Mouse (Mus musculus): ENCODE measurements around the gene Tmem79. TPM values are rescaled to one million over a fixed set of nuclear protein-coding genes. Genes with fewer than 3 reads are reported as not detected.
A peak's percentile ranks its signal among the peaks of the same experiment; 100 is the strongest.
"Not testable (repeated sequence)": the region's sequence is repeated elsewhere in the genome, so short reads cannot be mapped to it uniquely, and the experiment has no call there.

Gene Tmem79
- 36.0 and 37.2 TPM in 2 replicates for polyA plus RNA-seq (2015; fragmentation: Nextera tagmentation; extraction: Ambion mirVana)

GRCm38 (mm10) chr3:88336058-88337013 is at the start of gene Tmem79, which contains the start of gene Smg5:
Tmem79 (minus strand) TSS chr3:88336148.
Smg5 (plus strand) TSS chr3:88336260.
- peaks cover 28% of the 10 kb centered on the region for H3K4me1 ChIP-seq
- peak within 1 kb of the TSS; percentile 90 for H3K9ac ChIP-seq
- peak within 1 kb of the TSS; percentile 96 for H3K27ac ChIP-seq
- no peaks in the 10 kb centered on the region for H3K36me3 ChIP-seq
- H3K9me3 ChIP-seq, result no peaks in the 10 kb centered on the region
- peak within 1 kb of the TSS; percentile 66 for H3K4me2 ChIP-seq
- peak; percentile 92 for ATAC-seq (ENCODE audit: insufficient number of reproducible peaks, low FRiP score, low TSS enrichment, low read depth)
- peak within 1 kb of the TSS; percentile 85 for H3K4me3 ChIP-seq
- no peaks in the 10 kb centered on the region for H3K27me3 ChIP-seq
- 1% methylated on average over 50 of the region's 66 CpGs for WGBS

DNA sequence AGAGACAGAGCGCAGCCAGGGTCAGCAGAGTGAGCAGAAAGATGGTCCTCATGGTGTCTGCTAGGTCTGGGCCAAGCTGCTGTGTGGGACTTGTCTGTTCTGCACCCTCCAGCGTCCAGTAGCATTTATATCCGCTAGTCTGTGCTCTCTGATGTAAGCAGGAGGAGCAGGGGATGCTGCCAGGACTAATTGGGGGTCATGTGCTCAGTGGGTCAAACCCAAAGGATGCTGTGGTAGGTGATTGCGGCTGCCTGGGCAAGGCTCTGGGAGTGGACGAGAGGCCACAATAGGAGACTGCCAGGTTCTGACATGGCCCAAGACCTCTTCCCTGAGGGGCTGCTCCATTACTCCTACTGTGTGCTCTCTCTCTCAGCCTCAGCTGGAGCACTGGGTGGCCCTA is 48.4 kb upstream of the Tmem79 start, which contains the start of gene Bglap:
Gene Bglap, minus strand, starts transcription at position 101 of the 400 bp plus-strand sequence.
- 77% methylated on average over 5 of the region's 5 CpGs for WGBS
- ATAC-seq (ENCODE audit: insufficient number of reproducible peaks, low FRiP score, low TSS enrichment, low read depth), result peak; percentile 41; the same call in 1 of the 2 replicates

GRCm38 (mm10) chr3:88382383-88382782 is 46.4 kb upstream of the Tmem79 start:
- not testable (repeated sequence) for H3K4me1 ChIP-seq, H3K9me3 ChIP-seq, H3K9ac ChIP-seq, H3K4me2 ChIP-seq, H3K27me3 ChIP-seq, H3K27ac ChIP-seq, H3K36me3 ChIP-seq, H3K4me3 ChIP-seq
- ATAC-seq (ENCODE audit: insufficient number of reproducible peaks, low FRiP score, low TSS enrichment, low read depth), result 0 out of 2 replicates have a peak, but pooled peaks have one; percentile 18
- 36% methylated on average over 2 of the region's 7 CpGs for WGBS

More for the DNA sequence above, 48.4 kb upstream of the Tmem79 start, which contains the start of gene Bglap:
- Histone ChIP-seq H3K4me3 (no peak within 1 kb of the TSS), H3K36me3 (no peaks in the 10 kb centered on the region), H3K4me2 (no peak within 1 kb of the TSS), H3K9ac (no peak within 1 kb of the TSS), H3K9me3 (no peaks in the 10 kb centered on the region), H3K4me1 (peaks cover 4% of the 10 kb centered on the region; the same call in 1 of the 2 replicates), H3K27ac (no peak within 1 kb of the TSS), H3K27me3 (no peaks in the 10 kb centered on the region)

GRCm38 (mm10) chr3:88381389-88382315 is 45.7 kb upstream of the Tmem79 start:
- peak overlapping the region; percentile 43 for H3K4me2 ChIP-seq
- not testable (repeated sequence) for H3K9ac ChIP-seq, H3K9me3 ChIP-seq, H3K36me3 ChIP-seq, H3K27me3 ChIP-seq, H3K4me1 ChIP-seq
- ATAC-seq (ENCODE audit: insufficient number of reproducible peaks, low FRiP score, low TSS enrichment, low read depth), result 0 out of 2 replicates have a peak, but pooled peaks have one; percentile 69
- H3K4me3 ChIP-seq, result peak overlapping the region; percentile 27
- 7% methylated on average over 20 of the region's 22 CpGs for WGBS
- H3K27ac ChIP-seq, result peak overlapping the region; percentile 50; the same call in 1 of the 2 replicates

- not testable (repeated sequence) for H3K4me2 ChIP-seq; H3K4me3 ChIP-seq; H3K36me3 ChIP-seq; H3K4me1 ChIP-seq; H3K27me3 ChIP-seq; H3K27ac ChIP-seq; H3K9me3 ChIP-seq; H3K9ac ChIP-seq; ATAC-seq (ENCODE audit: insufficient number of reproducible peaks, low FRiP score, low TSS enrichment, low read depth)
- WGBS, result 81% methylated on average over 5 of the region's 5 CpGs
These were observed 42.7 kb upstream of the Tmem79 start, which contains the start of gene Bglap2 for GRCm38 (mm10) chr3:88378599-88378998. Bglap2 (minus strand) TSS chr3:88378699.

- not testable (repeated sequence) for H3K4me1 ChIP-seq; H3K9me3 ChIP-seq; H3K27me3 ChIP-seq; H3K9ac ChIP-seq; H3K27ac ChIP-seq; H3K36me3 ChIP-seq; ATAC-seq (ENCODE audit: insufficient number of reproducible peaks, low FRiP score, low TSS enrichment, low read depth)
- peak overlapping the region; percentile 25; the same call in 1 of the 2 replicates for H3K4me3 ChIP-seq
- WGBS, result 22% methylated on average over 7 of the region's 7 CpGs
- peak overlapping the region; percentile 56 for H3K4me2 ChIP-seq
These were observed 40.7 kb upstream of the Tmem79 start for GRCm38 (mm10) chr3:88376644-88377043.

DNA sequence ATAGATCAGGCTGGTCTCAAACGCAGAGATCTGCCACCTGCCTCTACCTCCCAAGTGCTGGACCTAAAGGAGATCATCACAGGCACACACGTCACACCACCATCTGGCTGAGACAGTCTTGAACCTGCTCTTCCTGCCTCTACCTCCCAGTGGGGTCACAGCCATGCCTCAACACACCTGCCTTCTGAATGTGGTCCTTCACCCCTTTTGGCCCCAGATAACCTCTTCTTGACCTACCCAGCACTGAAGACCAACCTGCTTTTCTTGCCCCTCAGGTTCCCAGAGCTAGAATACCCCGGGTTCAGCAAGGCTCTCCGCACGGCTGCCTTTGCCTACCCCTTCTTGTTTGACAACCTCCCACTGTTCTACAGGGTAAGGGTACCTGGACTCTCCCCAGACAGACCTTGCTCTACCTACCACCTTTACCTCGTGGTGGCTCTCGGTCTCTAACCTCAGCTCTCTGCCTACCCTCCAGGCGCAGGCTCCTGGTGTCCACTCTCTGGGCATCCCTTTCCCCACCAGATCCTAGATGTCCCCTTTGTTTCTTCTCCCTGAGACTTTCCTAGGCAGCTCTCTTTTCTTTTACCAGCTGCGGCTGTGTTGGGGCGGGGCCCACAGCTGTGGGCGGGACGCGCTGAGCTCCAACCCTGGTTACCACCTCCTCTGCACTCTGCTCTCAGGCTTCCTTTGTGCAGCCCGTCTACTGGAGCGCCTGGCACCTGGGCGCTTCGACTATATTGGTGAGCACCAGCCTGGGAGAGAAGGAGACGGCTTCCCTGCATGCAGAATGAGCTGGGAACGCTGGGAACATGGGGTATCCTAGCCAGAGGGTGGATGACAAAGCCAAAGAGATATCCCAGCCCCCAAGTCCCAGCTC is 40.0 kb upstream of the Tmem79 start:
- H3K36me3 ChIP-seq, H3K9ac ChIP-seq, H3K27me3 ChIP-seq, H3K4me1 ChIP-seq, H3K9me3 ChIP-seq: not testable (repeated sequence)
- H3K27ac ChIP-seq, result peak overlapping the region; percentile 59
- 10% methylated on average over 19 of the region's 19 CpGs for WGBS
- H3K4me3 ChIP-seq, result peak overlapping the region; percentile 25
- peak; percentile 76 for ATAC-seq (ENCODE audit: insufficient number of reproducible peaks, low FRiP score, low TSS enrichment, low read depth)
- H3K4me2 ChIP-seq, result peak overlapping the region; percentile 56

DNA sequence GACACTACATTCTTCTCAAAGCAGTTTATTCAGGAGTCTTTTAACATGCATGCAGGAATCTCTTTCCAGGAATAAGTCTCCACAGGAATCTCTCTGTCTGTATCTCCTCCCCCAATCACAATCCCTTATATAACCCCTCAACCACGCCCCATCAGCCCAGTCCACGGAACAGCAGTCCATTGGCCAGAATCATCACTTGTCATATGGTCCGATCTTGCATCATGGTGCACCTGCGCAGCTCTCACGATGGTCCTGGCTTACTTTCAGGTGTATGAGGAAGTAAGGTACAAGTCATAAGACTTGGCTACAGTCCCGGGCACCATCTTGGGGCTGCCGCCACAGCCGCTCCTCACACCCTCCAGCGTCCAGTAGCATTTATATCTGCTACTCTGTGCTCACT is 36.7 kb upstream of the Tmem79 start, which contains the start of gene Bglap3:
Gene Bglap3, minus strand, starts transcription at position 101 of the 400 bp plus-strand sequence.
- WGBS, result 90% methylated on average over 9 of the region's 9 CpGs

GRCm38 (mm10) chr3:88368511-88368910 is 32.6 kb upstream of the Tmem79 start:
- H3K27ac ChIP-seq; H3K36me3 ChIP-seq; H3K4me3 ChIP-seq; H3K9ac ChIP-seq; ATAC-seq (ENCODE audit: insufficient number of reproducible peaks, low FRiP score, low TSS enrichment, low read depth); H3K4me2 ChIP-seq; H3K9me3 ChIP-seq: not testable (repeated sequence)
- WGBS, result 73% methylated on average over 7 of the region's 7 CpGs
- H3K27me3 ChIP-seq, result peaks cover 17% of the 10 kb centered on the region
- H3K4me1 ChIP-seq, result peaks cover 13% of the 10 kb centered on the region

More for the DNA sequence above, 36.7 kb upstream of the Tmem79 start, which contains the start of gene Bglap3:
- H3K27ac ChIP-seq; H3K36me3 ChIP-seq; H3K4me3 ChIP-seq; H3K9me3 ChIP-seq; ATAC-seq (ENCODE audit: insufficient number of reproducible peaks, low FRiP score, low TSS enrichment, low read depth); H3K4me1 ChIP-seq; H3K4me2 ChIP-seq; H3K9ac ChIP-seq; H3K27me3 ChIP-seq: not testable (repeated sequence)

DNA sequence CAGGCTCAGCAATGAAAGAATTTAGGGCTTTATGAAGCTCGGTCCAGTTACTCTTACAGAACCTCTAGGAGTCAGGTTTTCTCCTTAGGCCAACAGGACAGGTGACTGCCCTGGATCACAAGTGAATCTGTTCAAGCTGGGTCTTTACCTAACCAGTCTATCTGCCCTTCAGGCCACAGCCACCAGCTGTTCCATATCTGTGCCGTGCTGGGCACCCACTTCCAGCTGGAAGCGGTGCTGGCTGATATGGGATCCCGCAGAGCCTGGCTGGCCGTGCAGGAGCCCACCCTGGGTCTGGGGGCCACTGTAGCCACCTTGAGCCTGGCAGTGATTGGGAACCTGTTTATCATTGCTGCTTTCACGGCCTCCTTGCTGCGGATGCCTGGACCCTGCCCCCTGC is 31.6 kb upstream of the Tmem79 start:
- H3K9me3 ChIP-seq; H3K36me3 ChIP-seq; H3K9ac ChIP-seq; H3K27ac ChIP-seq; H3K4me3 ChIP-seq; ATAC-seq (ENCODE audit: insufficient number of reproducible peaks, low FRiP score, low TSS enrichment, low read depth): not testable (repeated sequence)
- H3K4me1 ChIP-seq, result peaks cover 13% of the 10 kb centered on the region
- peaks cover 17% of the 10 kb centered on the region for H3K27me3 ChIP-seq
- 52% methylated on average over 3 of the region's 7 CpGs for WGBS
- H3K4me2 ChIP-seq, result peak overlapping the region; percentile 43

Data from limb, embryonic 15.5 days (tissue).